Mouse (Mus musculus) liver, embryonic 11.5 days (tissue): Measurements from ENCODE around the gene Prr15. TPM values are rescaled to one million over a fixed set of nuclear protein-coding genes. Genes with fewer than 3 reads are reported as not detected.

ENCODE experiments used
- ATAC-seq: fragments of 200-750 bp; cut with Nextera tagmentation; replicated peaks from 2 replicates; pipeline ENCODE4 v1.8.0; 2017; ENCODE audit warnings: moderate number of reproducible peaks, mild to moderate bottlenecking, moderate TSS enrichment, moderate library complexity; ENCODE audit not compliant: low FRiP score
- DNase-seq: peaks from one replicate; pipeline ENCODE4 v3.0.0-alpha.2; 2017; ENCODE audit warnings: low spot score
- H3K27ac ChIP-seq: fragments of 300-500 bp; sonication (generic); 2 replicates; pipeline ENCODE4 v1.5.1; 2014; ENCODE audit warnings: mild to moderate bottlenecking, low read depth, low read length, control low read depth
- H3K27me3 ChIP-seq: fragments of 300-500 bp; sonication (generic); replicated peaks from 2 replicates; pipeline ENCODE4 v1.6.1; 2014; ENCODE audit warnings: low read length, mixed read lengths; ENCODE audit not compliant: control insufficient read depth, insufficient read depth
- H3K36me3 ChIP-seq: fragments of 300-500 bp; sonication (generic); 2 replicates; pipeline ENCODE4 v1.6.1; 2014; ENCODE audit warnings: mild to moderate bottlenecking, low read length, moderate library complexity, mixed read lengths; ENCODE audit not compliant: control insufficient read depth, insufficient read depth
- H3K4me1 ChIP-seq: fragments of 300-500 bp; sonication (generic); replicated peaks from 2 replicates; pipeline ENCODE4 v1.6.1; 2014; ENCODE audit warnings: low read length, mixed read lengths; ENCODE audit not compliant: control insufficient read depth, insufficient read depth
- H3K4me2 ChIP-seq: fragments of 300-500 bp; sonication (generic); 2 replicates; pipeline ENCODE4 v1.6.1; 2014; ENCODE audit warnings: mild to moderate bottlenecking, control low read depth, moderate library complexity
- H3K4me3 ChIP-seq: fragments of 300-500 bp; sonication (generic); 2 replicates; pipeline ENCODE4 v1.5.1; 2014; ENCODE audit warnings: low read depth, low read length, control low read depth
- H3K9ac ChIP-seq: fragments of 300-500 bp; sonication (generic); 2 replicates; pipeline ENCODE4 v1.6.1; 2014; ENCODE audit warnings: low read depth, low read length, control low read depth
- H3K9me3 ChIP-seq: fragments of 300-500 bp; sonication (generic); 2 replicates; pipeline ENCODE4 v1.6.1; 2016; ENCODE audit warnings: low read length, inconsistent platforms, mixed read lengths; ENCODE audit not compliant: control insufficient read depth
- WGBS: fragments of 180-500 bp; shearing (Covaris S2); extraction: QIAGEN DNeasy Blood & Tissue Kit; methylation state at CpG from one replicate; pipeline ENCODE4 v1.1.7; 2014; 5-methylcytosine and 5-hydroxymethylcytosine counted together
- polyA plus RNA-seq: library from polyadenylated mRNA; unstranded; fragments of >200 nt; fragmentation: Nextera tagmentation; extraction: Ambion mirVana; gene quantifications from 2 replicates; pipeline ENCODE4 v1.2.1, GENCODE M21; 2014

Gene Prr15
- polyA plus RNA-seq, 1 experiment from 2014 or later = 1.1 TPM

- ATAC-seq (peak; percentile 45), DNase-seq (peak; percentile 51)
- Histone ChIP-seq H3K9ac (peak overlapping the region; percentile 20; the same call in 1 of the 2 replicates), H3K27ac (no peak overlapping the region), H3K4me1 (no peaks in the 10 kb centered on the region), H3K36me3 (no peaks in the 10 kb centered on the region), H3K4me2 (peak overlapping the region; percentile 87), H3K4me3 (peak overlapping the region; percentile 52), H3K9me3 (no peaks in the 10 kb centered on the region), H3K27me3 (peaks cover 23% of the 10 kb centered on the region)
- under 1% methylated on average over 53 of the region's 53 CpGs for WGBS
Observed at GRCm38 (mm10) chr6:54326671-54327625, 1.3 kb downstream of the Prr15 start.

- 1% methylated on average over 28 of the region's 28 CpGs for WGBS
- Histone ChIP-seq H3K4me1 (no peaks in the 10 kb centered on the region), H3K27ac (no peak overlapping the region), H3K4me3 (peak overlapping the region; percentile 52), H3K27me3 (peaks cover 23% of the 10 kb centered on the region), H3K9ac (peak overlapping the region; percentile 34; the same call in 1 of the 2 replicates), H3K9me3 (no peaks in the 10 kb centered on the region), H3K4me2 (peak overlapping the region; percentile 87), H3K36me3 (no peaks in the 10 kb centered on the region)
- DNase-seq (peak; percentile 47), ATAC-seq (no peak)
Observed at GRCm38 (mm10) chr6:54327626-54328003, 2.0 kb downstream of the Prr15 start.

GRCm38 (mm10) chr6:54328783-54329182, 3.1 kb downstream of the Prr15 start:
- Histone ChIP-seq H3K27me3 (peaks cover 23% of the 10 kb centered on the region), H3K36me3 (no peaks in the 10 kb centered on the region), H3K9me3 (no peaks in the 10 kb centered on the region), H3K4me3 (no peak overlapping the region), H3K9ac (no peak overlapping the region), H3K4me1 (no peaks in the 10 kb centered on the region), H3K4me2 (no peak overlapping the region), H3K27ac (no peak overlapping the region)
- 82% methylated on average over 5 of the region's 5 CpGs for WGBS
- DNase-seq (no peak), ATAC-seq (no peak)

GRCm38 (mm10) chr6:54329598-54329997, 4.0 kb downstream of the Prr15 start:
- WGBS = 67% methylated on average over 3 of the region's 3 CpGs
- H3K9me3 ChIP-seq = no peaks in the 10 kb centered on the region
- peaks cover 23% of the 10 kb centered on the region for H3K27me3 ChIP-seq
- ATAC-seq = no peak
- no peak overlapping the region for H3K9ac ChIP-seq
- H3K4me1 ChIP-seq = no peaks in the 10 kb centered on the region
- no peak overlapping the region for H3K4me3 ChIP-seq
- DNase-seq = no peak
- H3K27ac ChIP-seq = no peak overlapping the region
- H3K36me3 ChIP-seq = no peaks in the 10 kb centered on the region
- H3K4me2 ChIP-seq = no peak overlapping the region

DNA sequence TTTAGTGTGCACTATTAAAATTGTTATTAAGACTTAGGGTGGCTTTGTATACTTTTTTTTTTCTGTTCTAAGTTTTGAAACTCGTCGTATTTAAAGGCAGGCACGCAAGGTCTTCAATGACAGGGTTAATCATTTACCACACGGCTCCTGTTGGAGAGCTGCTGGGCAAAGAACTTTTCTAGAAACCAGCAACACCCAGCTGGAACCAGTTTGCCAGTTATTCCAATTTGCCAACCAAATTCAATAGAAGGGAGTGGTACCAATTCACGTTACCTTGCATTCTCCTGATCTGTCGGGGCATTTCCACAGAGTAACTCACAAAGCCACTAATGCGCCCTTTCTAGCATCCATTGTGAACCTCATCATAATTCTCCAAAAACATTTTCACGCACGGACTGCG, 4.5 kb downstream of the Prr15 start:
- H3K9me3 ChIP-seq = no peaks in the 10 kb centered on the region
- no peak overlapping the region for H3K4me3 ChIP-seq
- no peak overlapping the region for H3K9ac ChIP-seq
- no peaks in the 10 kb centered on the region for H3K4me1 ChIP-seq
- H3K27me3 ChIP-seq = peaks cover 23% of the 10 kb centered on the region
- DNase-seq (no peak), ATAC-seq (no peak)
- H3K4me2 ChIP-seq = no peak overlapping the region
- H3K36me3 ChIP-seq = no peaks in the 10 kb centered on the region
- 82% methylated on average over 10 of the region's 10 CpGs for WGBS
- H3K27ac ChIP-seq = no peak overlapping the region

DNA sequence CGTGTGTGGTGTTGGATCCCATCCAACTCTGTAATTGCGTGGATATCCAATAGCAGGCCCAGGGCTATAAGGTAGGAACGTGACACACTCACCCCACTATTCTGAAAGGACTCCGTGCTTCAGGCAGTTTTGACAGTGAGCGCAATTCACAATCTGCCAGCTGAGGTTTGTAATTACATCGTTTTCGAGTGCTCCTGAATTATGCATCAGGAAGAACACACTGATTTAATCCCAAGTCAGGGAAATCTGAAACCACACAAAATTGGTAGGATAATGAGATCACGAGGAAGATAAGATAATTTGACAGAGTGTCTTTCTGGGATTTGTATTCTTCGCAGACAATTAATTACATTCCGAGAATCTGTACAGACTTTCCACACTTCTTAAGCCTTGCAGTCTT, 6.1 kb downstream of the Prr15 start:
- no peaks in the 10 kb centered on the region for H3K36me3 ChIP-seq
- no peak for ATAC-seq
- H3K27ac ChIP-seq = no peak overlapping the region
- no peak for DNase-seq
- no peak overlapping the region for H3K4me2 ChIP-seq
- no peak overlapping the region for H3K9ac ChIP-seq
- peaks cover 11% of the 10 kb centered on the region for H3K27me3 ChIP-seq
- no peaks in the 10 kb centered on the region for H3K9me3 ChIP-seq
- no peaks in the 10 kb centered on the region for H3K4me1 ChIP-seq
- no peak overlapping the region for H3K4me3 ChIP-seq
- 75% methylated on average over 10 of the region's 10 CpGs for WGBS

DNA sequence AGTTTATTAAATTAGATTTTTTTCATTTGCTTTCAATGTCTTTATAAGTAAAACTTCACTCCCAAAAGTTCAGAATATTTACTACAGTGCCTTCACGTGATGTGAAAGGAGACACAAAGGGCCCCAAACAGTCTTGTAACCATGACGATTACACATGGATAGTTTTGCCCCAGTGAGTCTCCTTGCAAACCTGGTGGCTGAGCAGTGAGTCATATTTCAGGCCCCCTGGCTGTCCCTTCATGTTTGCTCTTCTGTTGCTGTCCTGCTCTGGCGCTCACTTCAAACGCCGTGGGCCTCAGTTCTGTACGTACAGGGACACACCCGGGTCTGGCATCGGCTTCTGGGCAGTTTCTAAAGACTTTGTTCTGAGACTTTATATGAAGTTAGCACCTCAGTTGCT, 6.6 kb downstream of the Prr15 start:
- Histone ChIP-seq H3K4me2 (no peak overlapping the region), H3K36me3 (no peaks in the 10 kb centered on the region), H3K9me3 (no peaks in the 10 kb centered on the region), H3K27ac (no peak overlapping the region), H3K4me1 (no peaks in the 10 kb centered on the region), H3K9ac (no peak overlapping the region), H3K27me3 (peaks cover 7% of the 10 kb centered on the region), H3K4me3 (no peak overlapping the region)
- 71% methylated on average over 8 of the region's 8 CpGs for WGBS
- DNase-seq (no peak), ATAC-seq (no peak)

DNA sequence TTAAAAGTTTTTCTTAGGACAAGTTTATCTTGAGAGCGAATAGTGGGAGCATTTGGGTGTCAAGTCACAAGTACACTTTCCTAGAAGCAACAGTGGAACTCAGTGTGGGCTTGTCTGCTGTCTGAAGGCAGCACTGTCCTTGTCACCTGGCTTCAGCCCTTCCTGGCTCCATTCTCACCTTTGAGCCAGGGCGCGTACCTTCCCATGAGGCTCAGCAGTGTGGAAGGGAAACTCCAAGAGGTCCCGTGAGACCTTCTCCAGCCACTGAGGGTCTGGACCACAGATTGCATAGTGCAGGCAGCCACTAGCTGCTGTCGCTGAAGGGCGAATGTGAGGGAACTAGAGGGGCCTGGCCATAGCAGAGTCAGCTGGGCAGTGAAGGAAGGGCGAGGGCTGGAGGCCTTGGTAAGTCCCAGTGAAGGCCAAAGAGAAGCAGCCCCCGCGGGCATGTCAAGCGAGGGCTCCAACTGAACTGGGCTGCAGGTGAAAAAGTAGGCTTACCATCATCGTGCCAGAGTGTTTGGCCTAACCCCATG, 7.5 kb downstream of the Prr15 start:
- ATAC-seq (no peak), DNase-seq (no peak)
- Histone ChIP-seq H3K9me3 (no peaks in the 10 kb centered on the region), H3K4me1 (no peaks in the 10 kb centered on the region), H3K4me3 (no peak overlapping the region), H3K27me3 (no peaks in the 10 kb centered on the region; the same call in 1 of the 2 replicates), H3K9ac (no peak overlapping the region), H3K36me3 (no peaks in the 10 kb centered on the region), H3K27ac (no peak overlapping the region), H3K4me2 (no peak overlapping the region)
- WGBS = 57% methylated on average over 11 of the region's 11 CpGs
